Mouse (Mus musculus): ENCODE data around the gene Fgfrl1. TPM values are rescaled to one million over a fixed set of nuclear protein-coding genes. Genes with fewer than 3 reads are reported as not detected.
A peak's percentile ranks its signal among the peaks of the same experiment; 100 is the strongest.

Fgfrl1 gene
- total and polyA plus RNA-seq, 2 experiments from 2014 or later = 7.1 to 17.1 TPM

GRCm38 (mm10) chr5:108708981-108709731 is 17.0 kb downstream of the Fgfrl1 start:
- no peak for TF ChIP-seq CTCF (IDR thresholded peaks at IDR 0.05; ENCODE audit: low read depth)
- WGBS = 58% methylated on average over 6 of the region's 6 CpGs

GRCm38 (mm10) chr5:108711968-108712367 is 19.8 kb downstream of the Fgfrl1 start:
- H3K4me1 ChIP-seq (ENCODE audit: insufficient read depth) = no peaks in the 10 kb centered on the region
- H3K9me3 ChIP-seq (ENCODE audit: low read length) = no peaks in the 10 kb centered on the region
- H3K36me3 ChIP-seq (ENCODE audit: insufficient read depth) = no peaks in the 10 kb centered on the region
- ATAC-seq (no peak), DNase-seq (no peak)
- H3K4me3 ChIP-seq (ENCODE audit: low read depth, low read length) = no peak overlapping the region
- WGBS = 87% methylated on average over 5 of the region's 6 CpGs
- H3K27me3 ChIP-seq (ENCODE audit: insufficient read depth, low read length) = no peaks in the 10 kb centered on the region
- TF ChIP-seq CTCF (IDR thresholded peaks at IDR 0.05; ENCODE audit: low read depth) = no peak
- H3K9ac ChIP-seq = no peak overlapping the region
- H3K27ac ChIP-seq (ENCODE audit: low read depth, low read length) = no peak overlapping the region
- H3K4me2 ChIP-seq (ENCODE audit: low read depth) = no peak overlapping the region

More at GRCm38 (mm10) chr5:108708981-108709731, 17.0 kb downstream of the Fgfrl1 start:
- H3K36me3 ChIP-seq (ENCODE audit: insufficient read depth) = no peaks in the 10 kb centered on the region; the same call in 1 of the 2 replicates
- no peak overlapping the region for H3K9ac ChIP-seq
- ATAC-seq = no peak
- no peak for DNase-seq
- H3K4me2 ChIP-seq (ENCODE audit: low read depth) = no peak overlapping the region
- no peaks in the 10 kb centered on the region for H3K27me3 ChIP-seq (ENCODE audit: insufficient read depth, low read length)
- no peaks in the 10 kb centered on the region for H3K4me1 ChIP-seq (ENCODE audit: insufficient read depth)
- H3K27ac ChIP-seq (ENCODE audit: low read depth, low read length) = no peak overlapping the region
- no peaks in the 10 kb centered on the region for H3K9me3 ChIP-seq (ENCODE audit: low read length)
- no peak overlapping the region for H3K4me3 ChIP-seq (ENCODE audit: low read depth, low read length)

- WGBS = 86% methylated on average over 2 of the region's 2 CpGs
- Histone ChIP-seq H3K9ac (no peak overlapping the region), H3K4me2 (ENCODE audit: low read depth) (no peak overlapping the region), H3K36me3 (ENCODE audit: insufficient read depth) (no peaks in the 10 kb centered on the region), H3K9me3 (ENCODE audit: low read length) (no peaks in the 10 kb centered on the region), H3K27ac (ENCODE audit: low read depth, low read length) (no peak overlapping the region), H3K4me3 (ENCODE audit: low read depth, low read length) (no peak overlapping the region), H3K4me1 (ENCODE audit: insufficient read depth) (no peaks in the 10 kb centered on the region), H3K27me3 (ENCODE audit: insufficient read depth, low read length) (no peaks in the 10 kb centered on the region)
- DNase-seq (no peak), ATAC-seq (no peak)
- TF ChIP-seq CTCF (IDR thresholded peaks at IDR 0.05; ENCODE audit: low read depth) = no peak
These were observed 20.9 kb downstream of the Fgfrl1 start for GRCm38 (mm10) chr5:108713096-108713495.

GRCm38 (mm10) chr5:108713691-108714090 is 21.5 kb downstream of the Fgfrl1 start:
- Histone ChIP-seq H3K9me3 (ENCODE audit: low read length) (no peaks in the 10 kb centered on the region), H3K4me1 (ENCODE audit: insufficient read depth) (no peaks in the 10 kb centered on the region), H3K4me2 (ENCODE audit: low read depth) (no peak overlapping the region), H3K27ac (ENCODE audit: low read depth, low read length) (no peak overlapping the region), H3K27me3 (ENCODE audit: insufficient read depth, low read length) (no peaks in the 10 kb centered on the region), H3K36me3 (ENCODE audit: insufficient read depth) (no peaks in the 10 kb centered on the region), H3K4me3 (ENCODE audit: low read depth, low read length) (no peak overlapping the region), H3K9ac (no peak overlapping the region)
- DNase-seq = no peak
- peak; percentile 32; the same call in 1 of the 2 replicates for ATAC-seq
- no peak for TF ChIP-seq CTCF (IDR thresholded peaks at IDR 0.05; ENCODE audit: low read depth)

- H3K4me1 ChIP-seq (ENCODE audit: insufficient read depth) = no peaks in the 10 kb centered on the region
- no peaks in the 10 kb centered on the region for H3K27me3 ChIP-seq (ENCODE audit: insufficient read depth, low read length)
- no peak overlapping the region for H3K9ac ChIP-seq
- WGBS = 47% methylated on average over 6 of the region's 6 CpGs
- H3K27ac ChIP-seq (ENCODE audit: low read depth, low read length) = no peak overlapping the region
- H3K4me2 ChIP-seq (ENCODE audit: low read depth) = no peak overlapping the region
- no peak for TF ChIP-seq CTCF (IDR thresholded peaks at IDR 0.05; ENCODE audit: low read depth)
- DNase-seq (peak; percentile 59), ATAC-seq (peak; percentile 93)
- H3K9me3 ChIP-seq (ENCODE audit: low read length) = no peaks in the 10 kb centered on the region
- H3K36me3 ChIP-seq (ENCODE audit: insufficient read depth) = no peaks in the 10 kb centered on the region
- H3K4me3 ChIP-seq (ENCODE audit: low read depth, low read length) = no peak overlapping the region
These were observed 22.0 kb downstream of the Fgfrl1 start for GRCm38 (mm10) chr5:108714149-108714548.

GRCm38 (mm10) chr5:108715974-108716373 is 23.8 kb downstream of the Fgfrl1 start:
- H3K4me2 ChIP-seq (ENCODE audit: low read depth) = no peak overlapping the region
- no peak overlapping the region for H3K27ac ChIP-seq (ENCODE audit: low read depth, low read length)
- ATAC-seq (no peak), DNase-seq (no peak)
- TF ChIP-seq CTCF (IDR thresholded peaks at IDR 0.05; ENCODE audit: low read depth) = no peak
- H3K9me3 ChIP-seq (ENCODE audit: low read length) = no peaks in the 10 kb centered on the region
- WGBS = 92% methylated on average over 1 of the region's 1 CpGs
- no peaks in the 10 kb centered on the region for H3K36me3 ChIP-seq (ENCODE audit: insufficient read depth)
- H3K9ac ChIP-seq = no peak overlapping the region
- H3K4me1 ChIP-seq (ENCODE audit: insufficient read depth) = no peaks in the 10 kb centered on the region
- no peaks in the 10 kb centered on the region for H3K27me3 ChIP-seq (ENCODE audit: insufficient read depth, low read length)
- no peak overlapping the region for H3K4me3 ChIP-seq (ENCODE audit: low read depth, low read length)

- H3K9ac ChIP-seq = no peak overlapping the region
- WGBS = 33% methylated on average over 4 of the region's 4 CpGs
- H3K4me3 ChIP-seq (ENCODE audit: low read depth, low read length) = no peak overlapping the region
- no peaks in the 10 kb centered on the region for H3K9me3 ChIP-seq (ENCODE audit: low read length)
- DNase-seq (peak; percentile 30), ATAC-seq (peak; percentile 17; the same call in 1 of the 2 replicates)
- TF ChIP-seq CTCF (IDR thresholded peaks at IDR 0.05; ENCODE audit: low read depth) = no peak
- H3K27me3 ChIP-seq (ENCODE audit: insufficient read depth, low read length) = no peaks in the 10 kb centered on the region
- peak overlapping the region; percentile 48 for H3K27ac ChIP-seq (ENCODE audit: low read depth, low read length)
- no peaks in the 10 kb centered on the region for H3K4me1 ChIP-seq (ENCODE audit: insufficient read depth)
- H3K36me3 ChIP-seq (ENCODE audit: insufficient read depth) = no peaks in the 10 kb centered on the region
- no peak overlapping the region for H3K4me2 ChIP-seq (ENCODE audit: low read depth)
These were observed 25.9 kb downstream of the Fgfrl1 start for GRCm38 (mm10) chr5:108718051-108718450.
